ENCODE assay signal across 20 mouse cellular contexts in the genomic region with DNA sequence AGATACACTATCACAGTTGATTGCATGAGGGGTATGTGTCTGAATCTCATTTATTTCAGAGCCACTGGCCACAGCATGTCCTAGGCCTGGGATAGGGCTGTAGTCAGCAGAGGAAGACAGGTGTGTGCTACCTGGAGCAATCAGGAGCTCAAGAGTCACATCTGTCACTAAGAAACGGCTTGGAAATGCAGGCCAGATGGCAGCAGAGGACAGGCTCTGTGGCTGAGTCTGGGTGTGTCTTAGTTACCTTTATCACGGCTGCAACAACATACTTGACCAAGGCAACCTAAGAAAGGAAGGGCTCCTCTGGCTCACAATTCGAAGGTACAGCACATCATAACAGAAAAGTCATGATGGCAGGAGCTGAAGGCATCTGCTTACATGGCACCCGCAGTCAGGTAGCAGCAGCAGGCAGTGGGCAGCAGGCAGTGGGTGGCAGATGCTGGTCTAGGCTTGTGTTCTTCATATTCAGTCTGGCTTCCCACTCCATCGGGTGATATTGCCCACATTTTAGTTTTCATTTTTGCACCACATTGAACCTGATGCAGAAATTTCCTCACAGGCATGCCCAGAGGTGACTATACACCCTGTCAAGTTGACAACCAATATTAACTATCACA.
A peak's percentile ranks its signal among the peaks of the same experiment; 100 is the strongest.
DNase-seq lines count a peak whose midpoint lies in the region; ATAC-seq and TF ChIP-seq lines count a peak whose summit lies in the region.
"Had no signal": no experiment of that assay in that cellular context is flagged by ENCODE, and none has a peak within 500 bp of the region (broad histone marks: within the 10 kb centered on the region; RNA-seq: fewer than 3 reads in every experiment).

No protein-coding gene starts in this region.

- no peak overlapping the region for H3K4me2 ChIP-seq in hindbrain, postnatal 0 days (ENCODE audit: low read depth, low read length)
- H3K4me2 ChIP-seq in hindbrain, embryonic 16.5 days (ENCODE audit: low read length): no peak overlapping the region
- no peak overlapping the region for H3K4me2 ChIP-seq in lung, postnatal 0 days (replicated peaks; ENCODE audit: low read depth, low read length)
- H3K4me2 ChIP-seq: hindbrain, embryonic 15.5 days; limb, embryonic 13.5 days; liver, embryonic 15.5 days had no signal

- no peaks in the 10 kb centered on the region for H3K36me3 ChIP-seq in hindbrain, postnatal 0 days (ENCODE audit: insufficient read depth, low read length)
- no peaks in the 10 kb centered on the region for H3K36me3 ChIP-seq in hindbrain, embryonic 16.5 days (ENCODE audit: control insufficient read depth, insufficient read depth, low read length)
- no peaks in the 10 kb centered on the region for H3K36me3 ChIP-seq in lung, postnatal 0 days (ENCODE audit: insufficient read depth, low read length)
- H3K36me3 ChIP-seq: embryonic facial prominence, embryonic 10.5 days; G1E; hindbrain, embryonic 15.5 days; limb, embryonic 13.5 days; liver, embryonic 15.5 days had no signal

- DNase-seq in cerebellum, adult 11 months: peak; percentile 21
- no peak for DNase-seq in hindbrain, postnatal 0 days (ENCODE audit: low spot score)
- DNase-seq in lung, postnatal 0 days (ENCODE audit: low spot score): peak; percentile 16
- DNase-seq in lung, postnatal 10 days: no peak
- peak; percentile 34 for DNase-seq in cerebellum, adult 9-11 months
- no peak for DNase-seq in left cerebral cortex, adult 2 months (ENCODE audit: extremely low spot score in 1 of 2, low spot score in 2 of 2)
- DNase-seq: adrenal gland, postnatal 14 days; gastrocnemius, postnatal 10 days; heart, adult 18-20 months; heart, postnatal 4 days; kidney, adult 8-10 months; kidney, postnatal 4 days; thymus, postnatal 36 days had no signal

- no peak overlapping the region for H3K9ac ChIP-seq in hindbrain, postnatal 0 days (replicated peaks; ENCODE audit: low read length)
- H3K9ac ChIP-seq in hindbrain, embryonic 16.5 days (ENCODE audit: low read depth, low read length): no peak overlapping the region
- H3K9ac ChIP-seq in lung, postnatal 0 days (replicated peaks; ENCODE audit: low read depth): no peak overlapping the region
- H3K9ac ChIP-seq: hindbrain, embryonic 15.5 days; limb, embryonic 13.5 days; liver, embryonic 15.5 days had no signal

- WGBS in hindbrain, postnatal 0 days: 71% methylated on average over 5 of the region's 5 CpGs
- WGBS in hindbrain, embryonic 16.5 days: 79% methylated on average over 5 of the region's 5 CpGs
- 71% methylated on average over 5 of the region's 5 CpGs for WGBS in lung, postnatal 0 days

- no peak for TF ChIP-seq EP300 in lung, postnatal 0 days (IDR thresholded peaks at IDR 0.05)

- no peaks in the 10 kb centered on the region for H3K27me3 ChIP-seq in hindbrain, postnatal 0 days (ENCODE audit: insufficient read depth, low read length)
- no peaks in the 10 kb centered on the region; the same call in 1 of the 2 replicates for H3K27me3 ChIP-seq in hindbrain, embryonic 16.5 days (replicated peaks; ENCODE audit: control insufficient read depth, insufficient read depth, low read length)
- no peaks in the 10 kb centered on the region for H3K27me3 ChIP-seq in lung, postnatal 0 days (replicated peaks; ENCODE audit: insufficient read depth, low read length)
- H3K27me3 ChIP-seq: hindbrain, embryonic 15.5 days; limb, embryonic 13.5 days; liver, embryonic 15.5 days had no signal

- H3K4me3 ChIP-seq in hindbrain, postnatal 0 days (ENCODE audit: low read length): no peak overlapping the region
- no peak overlapping the region for H3K4me3 ChIP-seq in hindbrain, embryonic 16.5 days (ENCODE audit: low read length)
- H3K4me3 ChIP-seq in lung, postnatal 0 days (ENCODE audit: low read depth, low read length): no peak overlapping the region
- no peak overlapping the region for H3K4me3 ChIP-seq in left cerebral cortex, adult 2 months
- H3K4me3 ChIP-seq: embryonic facial prominence, embryonic 10.5 days; hindbrain, embryonic 15.5 days; limb, embryonic 13.5 days; liver, embryonic 15.5 days had no signal

- ATAC-seq in cerebellum, adult (ENCODE audit: insufficient number of reproducible peaks, low FRiP score, low TSS enrichment): no peak
- no peak for ATAC-seq in hindbrain, postnatal 0 days
- ATAC-seq in hindbrain, embryonic 16.5 days: no peak
- no peak for ATAC-seq in lung, postnatal 0 days

- intact Hi-C loops in left cerebral cortex, adult 2 months (cut with DNase I): no loop called here

- no peak overlapping the region for H3K27ac ChIP-seq in hindbrain, postnatal 0 days
- H3K27ac ChIP-seq in hindbrain, embryonic 16.5 days (ENCODE audit: low read depth, low read length): no peak overlapping the region
- H3K27ac ChIP-seq in lung, postnatal 0 days (ENCODE audit: low read length): no peak overlapping the region
- H3K27ac ChIP-seq in left cerebral cortex, adult 2 months: no peak overlapping the region
- H3K27ac ChIP-seq: embryonic facial prominence, embryonic 10.5 days; limb, embryonic 13.5 days; liver, embryonic 15.5 days had no signal

- H3K4me1 ChIP-seq in hindbrain, postnatal 0 days (ENCODE audit: insufficient read depth, low read length): 0 out of 2 replicates have a peak, but pooled peaks cover 3% of the 10 kb centered on the region
- peaks cover 6% of the 10 kb centered on the region for H3K4me1 ChIP-seq in hindbrain, embryonic 16.5 days (ENCODE audit: control insufficient read depth, insufficient read depth, low read depth, low read length)
- no peaks in the 10 kb centered on the region for H3K4me1 ChIP-seq in lung, postnatal 0 days (ENCODE audit: insufficient read depth, low read depth, low read length)
- H3K4me1 ChIP-seq: embryonic facial prominence, embryonic 10.5 days; liver, embryonic 15.5 days had no signal

- no peaks in the 10 kb centered on the region for H3K9me3 ChIP-seq in hindbrain, postnatal 0 days (ENCODE audit: low read length)
- no peaks in the 10 kb centered on the region for H3K9me3 ChIP-seq in hindbrain, embryonic 16.5 days (ENCODE audit: control insufficient read depth, low read length)
- no peaks in the 10 kb centered on the region for H3K9me3 ChIP-seq in lung, postnatal 0 days (ENCODE audit: low read length)
- H3K9me3 ChIP-seq: embryonic facial prominence, embryonic 10.5 days; hindbrain, embryonic 15.5 days; limb, embryonic 13.5 days; liver, embryonic 15.5 days had no signal

- TF ChIP-seq CTCF in hindbrain, postnatal 0 days (IDR thresholded peaks at IDR 0.05; ENCODE audit: low read depth): peak; percentile 40
- TF ChIP-seq CTCF in lung, postnatal 0 days (IDR thresholded peaks at IDR 0.05): peak; percentile 39; the same call in 1 of the 2 replicates
- no peak; the same call in 1 of the 2 replicates for TF ChIP-seq CTCF in left cerebral cortex, adult 2 months (IDR thresholded peaks at IDR 0.05)

Comparison
In these comparisons a context has a peak if more than half of its experiments do, and no peak if none do; other contexts are left out.
1. DNase-seq: peak in cerebellum, adult 11 months (single experiment), lung, postnatal 0 days (single experiment) and cerebellum, adult 9-11 months (single experiment); none in hindbrain, postnatal 0 days (single experiment), lung, postnatal 10 days (single experiment) and left cerebral cortex, adult 2 months (0 of 2).